Mouse (Mus musculus) kidney, embryonic 15.5 days (tissue): ENCODE data around the gene Gm26992. TPM values are rescaled to one million over a fixed set of nuclear protein-coding genes. Genes with fewer than 3 reads are reported as not detected.

Experiments
- ATAC-seq: fragments of 200-750 bp; cut with Nextera tagmentation; replicated peaks from 2 replicates; pipeline ENCODE4 v1.8.0; 2017; ENCODE audit warnings: moderate TSS enrichment; ENCODE audit not compliant: low FRiP score
- H3K27ac ChIP-seq: fragments of 300-500 bp; sonication (generic); 2 replicates; pipeline ENCODE4 v1.5.1; 2015; ENCODE audit warnings: mild to moderate bottlenecking, inconsistent platforms
- H3K27me3 ChIP-seq: fragments of 300-500 bp; sonication (generic); 2 replicates; pipeline ENCODE4 v1.6.1; 2015; ENCODE audit warnings: inconsistent platforms
- H3K36me3 ChIP-seq: fragments of 300-500 bp; sonication (generic); 2 replicates; pipeline ENCODE4 v1.6.1; 2015; ENCODE audit warnings: inconsistent platforms
- H3K4me1 ChIP-seq: fragments of 300-500 bp; sonication (generic); 2 replicates; pipeline ENCODE4 v1.6.1; 2015; ENCODE audit warnings: inconsistent platforms
- H3K4me2 ChIP-seq: fragments of 300-500 bp; sonication (generic); 2 replicates; pipeline ENCODE4 v1.6.1; 2015; ENCODE audit warnings: moderate library complexity, mild to moderate bottlenecking, inconsistent platforms
- H3K4me3 ChIP-seq: fragments of 300-500 bp; sonication (generic); replicated peaks from 2 replicates; pipeline ENCODE4 v1.5.1; 2015; ENCODE audit warnings: mild to moderate bottlenecking, inconsistent platforms
- H3K9ac ChIP-seq: fragments of 300-500 bp; sonication (generic); 2 replicates; pipeline ENCODE4 v1.6.1; 2015; ENCODE audit warnings: mild to moderate bottlenecking, inconsistent platforms
- H3K9me3 ChIP-seq: fragments of 300-500 bp; sonication (generic); replicated peaks from 2 replicates; pipeline ENCODE4 v1.6.1; 2016; ENCODE audit warnings: inconsistent platforms
- WGBS: fragments of 180-500 bp; shearing (Covaris S2); methylation state at CpG from one replicate; pipeline ENCODE4 v1.1.7; 2015; ENCODE audit warnings: mixed read lengths; 5-methylcytosine and 5-hydroxymethylcytosine counted together
- polyA plus RNA-seq: library from polyadenylated mRNA; unstranded; fragments of >200 nt; fragmentation: Nextera tagmentation; extraction: Ambion mirVana; gene quantifications from 2 replicates; pipeline ENCODE4 v1.2.1, GENCODE M21; 2015

The Gm26992 gene
- polyA plus RNA-seq, 1 experiment from 2014 or later: not detected

- peak overlapping the region; percentile 60 for H3K4me3 ChIP-seq
- peaks cover 12% of the 10 kb centered on the region; the same call in 1 of the 2 replicates for H3K4me1 ChIP-seq
- H3K4me2 ChIP-seq: peak overlapping the region; percentile 57
- WGBS: 45% methylated on average over 10 of the region's 10 CpGs
- 0 out of 2 replicates have a peak, but pooled peaks cover 8% of the 10 kb centered on the region for H3K36me3 ChIP-seq
- no peaks in the 10 kb centered on the region for H3K27me3 ChIP-seq
- H3K9ac ChIP-seq: peak overlapping the region; percentile 35; the same call in 1 of the 2 replicates
- H3K27ac ChIP-seq: peak overlapping the region; percentile 91
- no peaks in the 10 kb centered on the region for H3K9me3 ChIP-seq
- peak; percentile 13; the same call in 1 of the 2 replicates for ATAC-seq
Measured at GRCm38 (mm10) chrX:103492398-103493256, 70.8 kb downstream of the Gm26992 start.

GRCm38 (mm10) chrX:103493351-103494173 lies 71.8 kb downstream of the Gm26992 start:
- peak overlapping the region; percentile 60 for H3K4me3 ChIP-seq
- no peaks in the 10 kb centered on the region for H3K9me3 ChIP-seq
- peak overlapping the region; percentile 91 for H3K27ac ChIP-seq
- under 1% methylated on average over 44 of the region's 55 CpGs for WGBS
- H3K27me3 ChIP-seq: no peaks in the 10 kb centered on the region
- peak; percentile 97 for ATAC-seq
- H3K4me1 ChIP-seq: peaks cover 12% of the 10 kb centered on the region; the same call in 1 of the 2 replicates
- H3K36me3 ChIP-seq: 0 out of 2 replicates have a peak, but pooled peaks cover 8% of the 10 kb centered on the region
- peak overlapping the region; percentile 60 for H3K9ac ChIP-seq
- peak overlapping the region; percentile 57 for H3K4me2 ChIP-seq

- Histone ChIP-seq H3K4me3 (no peak overlapping the region), H3K27me3 (no peaks in the 10 kb centered on the region), H3K4me1 (0 out of 2 replicates have a peak, but pooled peaks cover 3% of the 10 kb centered on the region), H3K36me3 (peaks cover 35% of the 10 kb centered on the region), H3K27ac (no peak overlapping the region), H3K9ac (no peak overlapping the region), H3K4me2 (no peak overlapping the region), H3K9me3 (no peaks in the 10 kb centered on the region)
- 93% methylated on average over 3 of the region's 3 CpGs for whole genome bisulfite sequencing
- no peak for ATAC-seq
Measured at GRCm38 (mm10) chrX:103499374-103499773, 77.6 kb downstream of the Gm26992 start.

- H3K36me3 ChIP-seq: peaks cover 39% of the 10 kb centered on the region
- 86% methylated on average over 2 of the region's 2 CpGs for WGBS
- ATAC-seq: no peak
Measured at GRCm38 (mm10) chrX:103500137-103500536, 78.3 kb downstream of the Gm26992 start.

GRCm38 (mm10) chrX:103508218-103508617 lies 86.4 kb downstream of the Gm26992 start:
- H3K9ac ChIP-seq: no peak overlapping the region
- H3K36me3 ChIP-seq: peaks cover 32% of the 10 kb centered on the region
- H3K4me3 ChIP-seq: no peak overlapping the region
- no peaks in the 10 kb centered on the region for H3K27me3 ChIP-seq
- 94% methylated on average over 4 of the region's 4 CpGs for WGBS
- H3K4me2 ChIP-seq: no peak overlapping the region
- no peak overlapping the region for H3K27ac ChIP-seq
- no peaks in the 10 kb centered on the region for H3K9me3 ChIP-seq
- ATAC-seq: no peak
- H3K4me1 ChIP-seq: no peaks in the 10 kb centered on the region

More at GRCm38 (mm10) chrX:103500137-103500536, 78.3 kb downstream of the Gm26992 start:
- Histone ChIP-seq H3K9me3 (no peaks in the 10 kb centered on the region), H3K27ac (no peak overlapping the region), H3K27me3 (no peaks in the 10 kb centered on the region), H3K4me2 (no peak overlapping the region), H3K9ac (no peak overlapping the region), H3K4me1 (no peaks in the 10 kb centered on the region), H3K4me3 (no peak overlapping the region)

GRCm38 (mm10) chrX:103509168-103510019 lies 87.6 kb downstream of the Gm26992 start:
- 81% methylated on average over 8 of the region's 8 CpGs for WGBS

GRCm38 (mm10) chrX:103514782-103515181 lies 93.0 kb downstream of the Gm26992 start:
- ATAC-seq: no peak
- Histone ChIP-seq H3K27ac (no peak overlapping the region), H3K9ac (no peak overlapping the region), H3K4me1 (no peaks in the 10 kb centered on the region), H3K4me2 (no peak overlapping the region), H3K9me3 (no peaks in the 10 kb centered on the region), H3K4me3 (no peak overlapping the region), H3K36me3 (no peaks in the 10 kb centered on the region), H3K27me3 (no peaks in the 10 kb centered on the region)
- WGBS: 57% methylated on average over 4 of the region's 4 CpGs

More at GRCm38 (mm10) chrX:103509168-103510019, 87.6 kb downstream of the Gm26992 start:
- Histone ChIP-seq H3K27me3 (no peaks in the 10 kb centered on the region), H3K9ac (no peak overlapping the region), H3K4me1 (no peaks in the 10 kb centered on the region), H3K4me2 (no peak overlapping the region), H3K4me3 (no peak overlapping the region), H3K36me3 (peaks cover 26% of the 10 kb centered on the region; the same call in 1 of the 2 replicates), H3K9me3 (no peaks in the 10 kb centered on the region), H3K27ac (no peak overlapping the region)
- ATAC-seq: no peak

- H3K4me2 ChIP-seq: no peak overlapping the region
- H3K27ac ChIP-seq: no peak overlapping the region
- ATAC-seq: no peak
- no peaks in the 10 kb centered on the region for H3K36me3 ChIP-seq
- H3K9me3 ChIP-seq: no peaks in the 10 kb centered on the region
- no peak overlapping the region for H3K4me3 ChIP-seq
- WGBS: 79% methylated on average over 1 of the region's 1 CpGs
- no peaks in the 10 kb centered on the region for H3K4me1 ChIP-seq
- no peak overlapping the region for H3K9ac ChIP-seq
- H3K27me3 ChIP-seq: no peaks in the 10 kb centered on the region
Measured at GRCm38 (mm10) chrX:103515346-103515745, 93.5 kb downstream of the Gm26992 start.

GRCm38 (mm10) chrX:103518798-103519197 lies 97.0 kb downstream of the Gm26992 start:
- Histone ChIP-seq H3K4me3 (no peak overlapping the region), H3K9me3 (no peaks in the 10 kb centered on the region), H3K36me3 (no peaks in the 10 kb centered on the region), H3K4me1 (no peaks in the 10 kb centered on the region), H3K27me3 (no peaks in the 10 kb centered on the region), H3K27ac (no peak overlapping the region), H3K4me2 (no peak overlapping the region), H3K9ac (no peak overlapping the region)
- no peak for ATAC-seq
- WGBS: 91% methylated on average over 2 of the region's 2 CpGs

GRCm38 (mm10) chrX:103519547-103519946 lies 97.7 kb downstream of the Gm26992 start:
- WGBS: 86% methylated on average over 3 of the region's 3 CpGs

GRCm38 (mm10) chrX:103521221-103521716 lies 99.5 kb downstream of the Gm26992 start:
- ATAC-seq: no peak

More at GRCm38 (mm10) chrX:103519547-103519946, 97.7 kb downstream of the Gm26992 start:
- no peak overlapping the region for H3K4me3 ChIP-seq
- ATAC-seq: no peak
- no peaks in the 10 kb centered on the region for H3K36me3 ChIP-seq
- H3K9ac ChIP-seq: no peak overlapping the region
- H3K4me2 ChIP-seq: no peak overlapping the region
- no peak overlapping the region for H3K27ac ChIP-seq
- H3K27me3 ChIP-seq: no peaks in the 10 kb centered on the region
- no peaks in the 10 kb centered on the region for H3K4me1 ChIP-seq
- H3K9me3 ChIP-seq: no peaks in the 10 kb centered on the region

More at GRCm38 (mm10) chrX:103521221-103521716, 99.5 kb downstream of the Gm26992 start:
- H3K27me3 ChIP-seq: no peaks in the 10 kb centered on the region
- no peak overlapping the region for H3K9ac ChIP-seq
- H3K9me3 ChIP-seq: no peaks in the 10 kb centered on the region
- no peaks in the 10 kb centered on the region for H3K4me1 ChIP-seq
- no peaks in the 10 kb centered on the region for H3K36me3 ChIP-seq
- no peak overlapping the region for H3K4me3 ChIP-seq
- WGBS: 69% methylated on average over 4 of the region's 4 CpGs
- no peak overlapping the region for H3K27ac ChIP-seq
- no peak overlapping the region for H3K4me2 ChIP-seq
